Mouse (Mus musculus): ENCODE measurements around the gene Ank. TPM values are rescaled to one million over a fixed set of nuclear protein-coding genes. Genes with fewer than 3 reads are reported as not detected.

The Ank gene
- polyA plus RNA-seq, 1 experiment from 2014 or later, result 6.2 TPM

GRCm38 (mm10) chr15:27506127-27506886 lies 39.8 kb downstream of the Ank start:
- DNase-seq (ENCODE audit: low spot score), result no peak
- Histone ChIP-seq H3K27ac (replicated peaks) (no peak overlapping the region; the same call in none of the 2 replicates), H3K4me1 (peaks cover 31% of the 10 kb centered on the region), H3K9me3 (no peaks in the 10 kb centered on the region), H3K4me3 (no peak overlapping the region), H3K27me3 (replicated peaks; ENCODE audit: low read depth, poor library complexity, severe bottlenecking) (no peaks in the 10 kb centered on the region), H3K36me3 (replicated peaks) (no peaks in the 10 kb centered on the region)
- 60% methylated on average over 5 of the region's 5 CpGs for WGBS

- Histone ChIP-seq H3K9me3 (no peaks in the 10 kb centered on the region), H3K36me3 (replicated peaks) (no peaks in the 10 kb centered on the region), H3K4me1 (peaks cover 31% of the 10 kb centered on the region), H3K27me3 (replicated peaks; ENCODE audit: low read depth, poor library complexity, severe bottlenecking) (no peaks in the 10 kb centered on the region), H3K4me3 (no peak overlapping the region), H3K27ac (replicated peaks) (no peak overlapping the region; the same call in 1 of the 2 replicates)
- 89% methylated on average over 15 of the region's 15 CpGs for WGBS
- no peak for DNase-seq (ENCODE audit: low spot score)
Observed at GRCm38 (mm10) chr15:27506893-27507596, 40.6 kb downstream of the Ank start.

- Histone ChIP-seq H3K9me3 (no peaks in the 10 kb centered on the region), H3K27me3 (replicated peaks; ENCODE audit: low read depth, poor library complexity, severe bottlenecking) (no peaks in the 10 kb centered on the region), H3K36me3 (replicated peaks) (no peaks in the 10 kb centered on the region), H3K4me1 (peaks cover 25% of the 10 kb centered on the region), H3K4me3 (no peak overlapping the region), H3K27ac (replicated peaks) (no peak overlapping the region)
- no peak for DNase-seq (ENCODE audit: low spot score)
- WGBS, result 90% methylated on average over 7 of the region's 7 CpGs
Observed at GRCm38 (mm10) chr15:27508169-27508568, 41.7 kb downstream of the Ank start.

GRCm38 (mm10) chr15:27508982-27509381 lies 42.5 kb downstream of the Ank start:
- H3K4me1 ChIP-seq, result peaks cover 22% of the 10 kb centered on the region
- 94% methylated on average over 17 of the region's 17 CpGs for WGBS
- H3K9me3 ChIP-seq, result no peaks in the 10 kb centered on the region
- H3K27me3 ChIP-seq (replicated peaks; ENCODE audit: low read depth, poor library complexity, severe bottlenecking), result no peaks in the 10 kb centered on the region
- DNase-seq (ENCODE audit: low spot score), result no peak
- no peak overlapping the region for H3K4me3 ChIP-seq
- no peak overlapping the region for H3K27ac ChIP-seq (replicated peaks)
- H3K36me3 ChIP-seq (replicated peaks), result no peaks in the 10 kb centered on the region

GRCm38 (mm10) chr15:27516927-27517326 lies 50.5 kb downstream of the Ank start:
- H3K9me3 ChIP-seq, result peaks cover 3% of the 10 kb centered on the region; the same call in 1 of the 2 replicates
- DNase-seq (ENCODE audit: low spot score), result no peak
- H3K4me3 ChIP-seq, result no peak overlapping the region
- H3K27ac ChIP-seq (replicated peaks), result no peak overlapping the region
- no peaks in the 10 kb centered on the region for H3K27me3 ChIP-seq (replicated peaks; ENCODE audit: low read depth, poor library complexity, severe bottlenecking)
- peaks cover 13% of the 10 kb centered on the region; the same call in 1 of the 2 replicates for H3K4me1 ChIP-seq
- WGBS, result 34% methylated on average over 1 of the region's 1 CpGs
- no peaks in the 10 kb centered on the region for H3K36me3 ChIP-seq (replicated peaks)

- Histone ChIP-seq H3K27ac (replicated peaks) (no peak overlapping the region), H3K27me3 (replicated peaks; ENCODE audit: low read depth, poor library complexity, severe bottlenecking) (no peaks in the 10 kb centered on the region), H3K36me3 (replicated peaks) (no peaks in the 10 kb centered on the region), H3K9me3 (peaks cover 3% of the 10 kb centered on the region; the same call in 1 of the 2 replicates), H3K4me3 (no peak overlapping the region), H3K4me1 (peaks cover 14% of the 10 kb centered on the region; the same call in 1 of the 2 replicates)
- no peak for DNase-seq (ENCODE audit: low spot score)
- 78% methylated on average over 8 of the region's 8 CpGs for WGBS
Observed at GRCm38 (mm10) chr15:27518026-27518425, 51.5 kb downstream of the Ank start.

DNA sequence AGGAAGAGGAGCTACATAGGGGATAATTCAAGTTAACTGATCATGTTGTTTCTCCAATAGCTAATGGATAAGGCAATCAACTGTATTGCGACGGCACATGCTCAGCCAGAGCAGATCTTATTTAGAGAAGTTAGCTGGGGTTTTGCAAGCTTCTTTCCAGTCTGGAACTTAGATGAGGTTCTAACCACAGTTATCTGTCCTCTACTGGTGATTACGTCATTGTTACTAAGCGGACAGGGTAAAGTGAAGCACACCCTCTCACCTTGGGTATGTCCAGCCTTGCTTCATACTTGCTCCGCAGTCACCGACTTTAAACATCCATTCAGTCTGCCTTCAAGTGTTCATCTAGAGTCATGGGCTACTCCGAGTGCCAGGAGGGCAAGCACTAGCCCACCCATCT lies 53.4 kb downstream of the Ank start:
- H3K27me3 ChIP-seq (replicated peaks; ENCODE audit: low read depth, poor library complexity, severe bottlenecking), result no peaks in the 10 kb centered on the region
- peaks cover 3% of the 10 kb centered on the region; the same call in 1 of the 2 replicates for H3K9me3 ChIP-seq
- peaks cover 20% of the 10 kb centered on the region; the same call in 1 of the 2 replicates for H3K4me1 ChIP-seq
- WGBS, result 93% methylated on average over 7 of the region's 7 CpGs
- no peak overlapping the region for H3K4me3 ChIP-seq
- H3K27ac ChIP-seq (replicated peaks), result no peak overlapping the region
- DNase-seq (ENCODE audit: low spot score), result no peak
- H3K36me3 ChIP-seq (replicated peaks), result no peaks in the 10 kb centered on the region

- WGBS, result 83% methylated on average over 12 of the region's 12 CpGs
- Histone ChIP-seq H3K9me3 (no peaks in the 10 kb centered on the region), H3K4me1 (peaks cover 14% of the 10 kb centered on the region), H3K36me3 (replicated peaks) (no peaks in the 10 kb centered on the region), H3K27me3 (replicated peaks; ENCODE audit: low read depth, poor library complexity, severe bottlenecking) (no peaks in the 10 kb centered on the region), H3K27ac (replicated peaks) (no peak overlapping the region), H3K4me3 (no peak overlapping the region)
- DNase-seq (ENCODE audit: low spot score), result no peak
Observed at GRCm38 (mm10) chr15:27525233-27526005, 58.9 kb downstream of the Ank start.

DNA sequence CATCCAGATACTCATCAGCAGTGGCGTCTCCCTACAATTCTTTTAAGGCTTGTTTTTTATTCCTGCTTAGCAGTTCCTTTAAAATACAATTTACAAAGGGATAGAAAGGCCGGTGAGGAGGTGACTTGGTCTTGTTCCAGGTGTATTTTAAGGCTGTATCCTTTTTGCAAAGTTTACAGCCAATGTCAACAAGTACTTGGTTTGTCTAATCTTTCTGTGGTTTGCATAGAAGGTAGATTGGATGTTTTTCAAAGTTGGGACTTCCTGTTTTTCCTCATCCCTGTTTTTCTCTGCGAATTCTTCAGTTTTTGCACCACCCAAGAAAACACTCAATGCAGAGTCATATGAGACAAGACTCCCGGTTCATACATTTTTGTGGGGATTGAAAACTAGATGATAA lies 62.4 kb downstream of the Ank start:
- Histone ChIP-seq H3K4me1 (peaks cover 10% of the 10 kb centered on the region; the same call in 1 of the 2 replicates), H3K9me3 (no peaks in the 10 kb centered on the region), H3K27ac (replicated peaks) (no peak overlapping the region), H3K27me3 (replicated peaks; ENCODE audit: low read depth, poor library complexity, severe bottlenecking) (no peaks in the 10 kb centered on the region), H3K4me3 (no peak overlapping the region), H3K36me3 (replicated peaks) (no peaks in the 10 kb centered on the region)
- 88% methylated on average over 4 of the region's 4 CpGs for WGBS
- DNase-seq (ENCODE audit: low spot score), result no peak

- no peak overlapping the region for H3K27ac ChIP-seq (replicated peaks)
- H3K4me3 ChIP-seq, result no peak overlapping the region
- no peaks in the 10 kb centered on the region for H3K36me3 ChIP-seq (replicated peaks)
- 72% methylated on average over 4 of the region's 4 CpGs for WGBS
- H3K9me3 ChIP-seq, result no peaks in the 10 kb centered on the region
- no peak for DNase-seq (ENCODE audit: low spot score)
- no peaks in the 10 kb centered on the region for H3K27me3 ChIP-seq (replicated peaks; ENCODE audit: low read depth, poor library complexity, severe bottlenecking)
- peaks cover 2% of the 10 kb centered on the region; the same call in 1 of the 2 replicates for H3K4me1 ChIP-seq
Observed at GRCm38 (mm10) chr15:27530023-27530422, 63.5 kb downstream of the Ank start.

DNA sequence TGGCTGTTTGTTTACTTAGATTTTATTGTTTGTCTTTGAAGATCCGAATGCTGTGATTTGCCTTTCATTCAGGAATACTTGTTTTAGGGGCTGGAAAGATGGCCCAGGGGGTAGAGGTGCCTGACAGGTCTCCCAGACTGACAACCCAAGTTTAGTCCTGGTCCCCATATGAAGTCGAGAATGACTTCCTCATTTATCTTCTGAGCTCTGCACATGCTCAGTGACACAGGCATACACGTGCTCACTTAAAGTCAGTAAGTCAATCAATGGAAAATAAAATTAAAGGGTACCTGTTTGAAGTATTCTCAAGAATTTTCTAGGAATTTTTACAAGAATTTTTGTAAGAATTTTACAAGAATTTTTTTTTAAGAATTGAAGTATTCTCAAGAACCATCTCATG lies 66.6 kb downstream of the Ank start:
- Histone ChIP-seq H3K27me3 (replicated peaks; ENCODE audit: low read depth, poor library complexity, severe bottlenecking) (no peaks in the 10 kb centered on the region), H3K27ac (replicated peaks) (no peak overlapping the region), H3K4me3 (no peak overlapping the region), H3K36me3 (replicated peaks) (no peaks in the 10 kb centered on the region), H3K4me1 (no peaks in the 10 kb centered on the region), H3K9me3 (no peaks in the 10 kb centered on the region)
- DNase-seq (ENCODE audit: low spot score), result no peak
- WGBS, result 77% methylated on average over 3 of the region's 3 CpGs

- WGBS, result 89% methylated on average over 4 of the region's 4 CpGs
- Histone ChIP-seq H3K36me3 (replicated peaks) (no peaks in the 10 kb centered on the region), H3K27me3 (replicated peaks; ENCODE audit: low read depth, poor library complexity, severe bottlenecking) (no peaks in the 10 kb centered on the region), H3K9me3 (no peaks in the 10 kb centered on the region), H3K4me3 (no peak overlapping the region), H3K4me1 (0 out of 2 replicates have a peak, but pooled peaks cover 3% of the 10 kb centered on the region), H3K27ac (replicated peaks) (no peak overlapping the region)
- no peak for DNase-seq (ENCODE audit: low spot score)
Observed at GRCm38 (mm10) chr15:27535681-27536080, 69.2 kb downstream of the Ank start.
